Mouse (Mus musculus) forebrain, embryonic 12.5 days (tissue): ENCODE data around the gene Ube2q1. TPM values are rescaled to one million over a fixed set of nuclear protein-coding genes. Genes with fewer than 3 reads are reported as not detected.
"Not testable (repeated sequence)": the region's sequence is repeated elsewhere in the genome, so short reads cannot be mapped to it uniquely, and the experiment has no call there.

ENCODE experiments used
- ATAC-seq: fragments of 200-750 bp; cut with Nextera tagmentation; 2 replicates; pipeline ENCODE4 v1.8.0; 2017; ENCODE audit warnings: moderate TSS enrichment; ENCODE audit not compliant: low FRiP score
- H3K27ac ChIP-seq: fragments of 300-500 bp; sonication (generic); 2 replicates; pipeline ENCODE4 v1.5.1; 2016; ENCODE audit warnings: mild to moderate bottlenecking
- H3K27me3 ChIP-seq: fragments of 300-500 bp; sonication (generic); 2 replicates; pipeline ENCODE4 v1.6.1; 2016; ENCODE audit warnings: mild to moderate bottlenecking
- H3K36me3 ChIP-seq: fragments of 300-500 bp; sonication (generic); replicated peaks from 2 replicates; pipeline ENCODE4 v1.6.1; 2016; ENCODE audit warnings: mild to moderate bottlenecking
- H3K4me1 ChIP-seq: fragments of 300-500 bp; sonication (generic); 2 replicates; pipeline ENCODE4 v1.6.1; 2016
- H3K4me2 ChIP-seq: fragments of 300-500 bp; sonication (generic); 2 replicates; pipeline ENCODE4 v1.6.1; 2016; ENCODE audit warnings: mild to moderate bottlenecking, moderate library complexity
- H3K4me3 ChIP-seq: fragments of 300-500 bp; sonication (generic); replicated peaks from 2 replicates; pipeline ENCODE4 v1.5.1; 2016; ENCODE audit warnings: mild to moderate bottlenecking
- H3K9ac ChIP-seq: fragments of 300-500 bp; sonication (generic); 2 replicates; pipeline ENCODE4 v1.6.1; 2016; ENCODE audit warnings: mild to moderate bottlenecking
- H3K9me3 ChIP-seq: fragments of 300-500 bp; sonication (generic); 2 replicates; pipeline ENCODE4 v1.6.1; 2016
- WGBS: fragments of 180-500 bp; shearing (Covaris S2); methylation state at CpG from one replicate; pipeline ENCODE4 v1.1.7; 2016; 5-methylcytosine and 5-hydroxymethylcytosine counted together
- polyA plus RNA-seq: library from polyadenylated mRNA; unstranded; fragments of >200 nt; fragmentation: Nextera tagmentation; extraction: Ambion mirVana; gene quantifications from 2 replicates; pipeline ENCODE4 v1.2.1, GENCODE M21; 2016

The Ube2q1 gene
- polyA plus RNA-seq, 1 experiment from 2014 or later = 19.3 TPM

- H3K4me3 ChIP-seq = no peak overlapping the region
- no peaks in the 10 kb centered on the region for H3K36me3 ChIP-seq
- no peak overlapping the region for H3K27ac ChIP-seq
- H3K27me3 ChIP-seq = no peaks in the 10 kb centered on the region; the same call in 1 of the 2 replicates
- H3K4me2 ChIP-seq = no peak overlapping the region
- H3K4me1 ChIP-seq = peaks cover 3% of the 10 kb centered on the region
- WGBS = 65% methylated on average over 2 of the region's 2 CpGs
- no peak overlapping the region for H3K9ac ChIP-seq
- no peak for ATAC-seq
- no peaks in the 10 kb centered on the region for H3K9me3 ChIP-seq
These were observed 21.2 kb downstream of the Ube2q1 start for GRCm38 (mm10) chr3:89794616-89795015.

- 76% methylated on average over 5 of the region's 5 CpGs for WGBS
- Histone ChIP-seq H3K4me2 (no peak overlapping the region), H3K4me3 (no peak overlapping the region), H3K36me3 (no peaks in the 10 kb centered on the region), H3K9me3 (no peaks in the 10 kb centered on the region), H3K27ac (no peak overlapping the region), H3K4me1 (peaks cover 4% of the 10 kb centered on the region), H3K27me3 (no peaks in the 10 kb centered on the region; the same call in 1 of the 2 replicates), H3K9ac (no peak overlapping the region)
- ATAC-seq = no peak
These were observed 22.3 kb downstream of the Ube2q1 start for GRCm38 (mm10) chr3:89795746-89796145.

GRCm38 (mm10) chr3:89796358-89796757 lies 22.9 kb downstream of the Ube2q1 start:
- H3K4me1 ChIP-seq = peaks cover 4% of the 10 kb centered on the region
- no peaks in the 10 kb centered on the region for H3K36me3 ChIP-seq
- 64% methylated on average over 4 of the region's 4 CpGs for WGBS
- no peak for ATAC-seq
- no peaks in the 10 kb centered on the region for H3K9me3 ChIP-seq
- no peak overlapping the region for H3K4me3 ChIP-seq
- H3K27me3 ChIP-seq = no peaks in the 10 kb centered on the region; the same call in 1 of the 2 replicates
- H3K9ac ChIP-seq = no peak overlapping the region
- H3K27ac ChIP-seq = no peak overlapping the region
- no peak overlapping the region for H3K4me2 ChIP-seq

- WGBS = 79% methylated on average over 3 of the region's 3 CpGs
- Histone ChIP-seq H3K4me3 (no peak overlapping the region), H3K36me3 (no peaks in the 10 kb centered on the region), H3K4me2 (no peak overlapping the region), H3K9ac (no peak overlapping the region), H3K4me1 (peaks cover 4% of the 10 kb centered on the region), H3K9me3 (no peaks in the 10 kb centered on the region), H3K27ac (no peak overlapping the region), H3K27me3 (no peaks in the 10 kb centered on the region; the same call in 1 of the 2 replicates)
- no peak for ATAC-seq
These were observed 25.1 kb downstream of the Ube2q1 start for GRCm38 (mm10) chr3:89798518-89798917.

GRCm38 (mm10) chr3:89799476-89799875 lies 26.1 kb downstream of the Ube2q1 start:
- Histone ChIP-seq H3K4me2 (peak overlapping the region; percentile 34), H3K27ac (no peak overlapping the region), H3K4me3 (no peak overlapping the region), H3K36me3 (no peaks in the 10 kb centered on the region), H3K9me3 (no peaks in the 10 kb centered on the region), H3K9ac (no peak overlapping the region), H3K27me3 (no peaks in the 10 kb centered on the region; the same call in 1 of the 2 replicates), H3K4me1 (peaks cover 4% of the 10 kb centered on the region)
- 7% methylated on average over 13 of the region's 13 CpGs for WGBS
- ATAC-seq = no peak

GRCm38 (mm10) chr3:89800078-89800477 lies 26.7 kb downstream of the Ube2q1 start:
- ATAC-seq, H3K27ac ChIP-seq, H3K9ac ChIP-seq, H3K27me3 ChIP-seq, H3K9me3 ChIP-seq, H3K4me2 ChIP-seq, H3K4me1 ChIP-seq, H3K4me3 ChIP-seq, H3K36me3 ChIP-seq: not testable (repeated sequence)
- WGBS = 24% methylated on average over 3 of the region's 3 CpGs

- 68% methylated on average over 5 of the region's 5 CpGs for WGBS
- no peak overlapping the region for H3K4me3 ChIP-seq
- no peak overlapping the region for H3K9ac ChIP-seq
- no peak overlapping the region for H3K4me2 ChIP-seq
- no peaks in the 10 kb centered on the region for H3K36me3 ChIP-seq
- no peak overlapping the region for H3K27ac ChIP-seq
- no peak for ATAC-seq
- peaks cover 4% of the 10 kb centered on the region for H3K4me1 ChIP-seq
- no peaks in the 10 kb centered on the region; the same call in 1 of the 2 replicates for H3K27me3 ChIP-seq
- no peaks in the 10 kb centered on the region for H3K9me3 ChIP-seq
These were observed 27.5 kb downstream of the Ube2q1 start for GRCm38 (mm10) chr3:89800774-89801506.

- H3K4me2 ChIP-seq = no peak overlapping the region
- no peak for ATAC-seq
- H3K4me3 ChIP-seq = no peak overlapping the region
- H3K27ac ChIP-seq = no peak overlapping the region
- no peaks in the 10 kb centered on the region; the same call in 1 of the 2 replicates for H3K27me3 ChIP-seq
- 49% methylated on average over 3 of the region's 3 CpGs for WGBS
- no peak overlapping the region for H3K9ac ChIP-seq
- H3K4me1 ChIP-seq = peaks cover 4% of the 10 kb centered on the region
- no peaks in the 10 kb centered on the region for H3K9me3 ChIP-seq
- H3K36me3 ChIP-seq = no peaks in the 10 kb centered on the region
These were observed 28.1 kb downstream of the Ube2q1 start for GRCm38 (mm10) chr3:89801507-89801847.

GRCm38 (mm10) chr3:89802876-89803275 lies 29.5 kb downstream of the Ube2q1 start:
- no peaks in the 10 kb centered on the region; the same call in 1 of the 2 replicates for H3K27me3 ChIP-seq

GRCm38 (mm10) chr3:89805179-89805578 lies 31.8 kb downstream of the Ube2q1 start:
- Histone ChIP-seq H3K9ac (no peak overlapping the region), H3K9me3 (no peaks in the 10 kb centered on the region), H3K27ac (no peak overlapping the region), H3K4me3 (no peak overlapping the region), H3K4me1 (no peaks in the 10 kb centered on the region), H3K36me3 (no peaks in the 10 kb centered on the region), H3K27me3 (no peaks in the 10 kb centered on the region), H3K4me2 (no peak overlapping the region)
- no peak for ATAC-seq
- 71% methylated on average over 4 of the region's 4 CpGs for WGBS

More at GRCm38 (mm10) chr3:89802876-89803275, 29.5 kb downstream of the Ube2q1 start:
- Histone ChIP-seq H3K9ac (no peak overlapping the region), H3K36me3 (no peaks in the 10 kb centered on the region), H3K4me2 (no peak overlapping the region), H3K4me1 (peaks cover 4% of the 10 kb centered on the region), H3K27ac (no peak overlapping the region), H3K9me3 (no peaks in the 10 kb centered on the region), H3K4me3 (no peak overlapping the region)
- 63% methylated on average over 15 of the region's 15 CpGs for WGBS
- no peak for ATAC-seq

GRCm38 (mm10) chr3:89806751-89807150 lies 33.3 kb downstream of the Ube2q1 start:
- no peaks in the 10 kb centered on the region for H3K9me3 ChIP-seq
- no peak for ATAC-seq
- no peak overlapping the region for H3K27ac ChIP-seq
- H3K4me3 ChIP-seq = no peak overlapping the region
- 91% methylated on average over 2 of the region's 2 CpGs for WGBS
- H3K36me3 ChIP-seq = no peaks in the 10 kb centered on the region
- H3K4me2 ChIP-seq = no peak overlapping the region
- no peaks in the 10 kb centered on the region for H3K27me3 ChIP-seq
- H3K9ac ChIP-seq = no peak overlapping the region
- H3K4me1 ChIP-seq = no peaks in the 10 kb centered on the region

- H3K9me3 ChIP-seq = no peaks in the 10 kb centered on the region
- H3K4me1 ChIP-seq = no peaks in the 10 kb centered on the region
- H3K27ac ChIP-seq = no peak overlapping the region
- H3K4me2 ChIP-seq = no peak overlapping the region
- no peak overlapping the region for H3K4me3 ChIP-seq
- 98% methylated on average over 3 of the region's 3 CpGs for WGBS
- H3K27me3 ChIP-seq = no peaks in the 10 kb centered on the region
- no peak overlapping the region for H3K9ac ChIP-seq
- H3K36me3 ChIP-seq = no peaks in the 10 kb centered on the region
- no peak for ATAC-seq
These were observed 33.8 kb downstream of the Ube2q1 start for GRCm38 (mm10) chr3:89807171-89807570.

GRCm38 (mm10) chr3:89807881-89808280 lies 34.5 kb downstream of the Ube2q1 start:
- no peaks in the 10 kb centered on the region for H3K9me3 ChIP-seq
- WGBS = 78% methylated on average over 5 of the region's 5 CpGs
- no peaks in the 10 kb centered on the region for H3K4me1 ChIP-seq
- ATAC-seq = no peak
- H3K4me3 ChIP-seq = no peak overlapping the region
- no peak overlapping the region for H3K27ac ChIP-seq
- H3K36me3 ChIP-seq = no peaks in the 10 kb centered on the region
- H3K4me2 ChIP-seq = no peak overlapping the region
- H3K27me3 ChIP-seq = 0 out of 2 replicates have a peak, but pooled peaks cover 5% of the 10 kb centered on the region
- no peak overlapping the region for H3K9ac ChIP-seq
